Mouse (Mus musculus): ENCODE measurements around the gene Phospho1.
A peak's percentile ranks its signal among the peaks of the same experiment; 100 is the strongest.

The Phospho1 gene

GRCm38 (mm10) chr11:95824071-95824876, at the start of gene Phospho1:
Gene Phospho1 (plus strand): TSS chr11:95824499.
- DNase-seq = peak; percentile 78 to 79

- DNase-seq = no peak
These were observed 46.7 kb upstream of the Phospho1 start for GRCm38 (mm10) chr11:95777323-95778297.

DNA sequence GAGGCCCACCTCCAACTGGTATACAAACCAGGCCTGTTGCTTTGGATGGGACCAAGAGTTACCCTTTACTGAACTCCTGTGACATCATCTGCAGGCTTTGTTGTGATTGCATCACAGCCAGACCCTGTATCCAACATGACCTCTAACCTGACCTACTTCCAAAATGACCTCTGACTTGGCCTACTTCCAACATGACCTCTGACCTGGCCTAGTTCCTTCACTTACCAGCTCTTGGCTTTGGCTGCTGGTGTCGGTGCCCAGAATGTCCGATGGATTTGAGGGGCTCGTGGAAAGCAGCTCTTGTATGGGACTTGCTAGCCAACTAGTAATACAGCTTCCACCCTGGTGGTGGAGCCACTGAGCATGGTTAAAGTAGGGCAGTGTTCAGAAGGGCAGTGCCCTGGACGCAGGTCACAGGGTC, 45.5 kb upstream of the Phospho1 start:
- no peak for DNase-seq

DNA sequence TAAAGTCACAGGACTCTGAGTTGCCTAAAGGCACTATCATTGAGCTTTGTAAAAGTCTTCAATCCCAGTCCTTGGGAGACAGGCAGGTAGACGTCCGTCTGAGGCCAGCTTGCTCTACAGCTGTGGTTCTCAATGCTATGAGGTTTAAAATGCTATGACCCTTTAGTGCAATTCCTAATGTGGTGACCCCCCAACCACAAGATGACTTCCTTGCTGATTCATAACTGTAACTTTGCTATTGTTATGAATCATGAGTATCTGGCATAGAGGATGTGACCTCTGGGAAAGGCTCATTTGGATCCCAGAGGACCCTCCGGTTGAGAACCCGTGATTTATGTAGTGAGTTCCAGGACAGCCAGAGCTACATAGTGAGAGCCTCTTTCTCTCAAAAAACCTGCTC, 44.9 kb upstream of the Phospho1 start:
- no peak for DNase-seq

GRCm38 (mm10) chr11:95780480-95780879, 43.8 kb upstream of the Phospho1 start:
- DNase-seq = no peak

GRCm38 (mm10) chr11:95781557-95781956, 42.7 kb upstream of the Phospho1 start:
- DNase-seq = no peak

- DNase-seq = no peak
These were observed 40.8 kb upstream of the Phospho1 start for GRCm38 (mm10) chr11:95783457-95783856.

DNA sequence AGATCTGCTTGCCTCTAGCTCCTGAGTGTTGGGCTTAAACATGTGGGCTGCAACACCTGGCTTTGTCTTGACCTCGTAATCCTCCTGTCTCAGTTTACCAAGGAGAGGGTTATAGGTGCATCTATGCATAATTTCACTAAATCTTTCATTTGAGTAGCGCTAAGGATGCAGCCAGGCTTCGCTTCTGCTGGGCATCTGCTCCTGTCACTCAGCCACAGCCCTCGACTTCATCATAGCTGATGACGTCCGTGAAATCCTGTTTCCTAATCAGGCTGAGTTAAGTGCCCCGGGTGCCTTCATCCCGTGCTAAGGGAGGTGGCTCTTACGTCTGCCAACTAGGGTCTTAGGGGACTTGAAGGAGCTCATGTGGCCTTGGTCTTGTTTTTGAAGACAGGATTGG, 40.3 kb upstream of the Phospho1 start:
- DNase-seq = no peak

DNA sequence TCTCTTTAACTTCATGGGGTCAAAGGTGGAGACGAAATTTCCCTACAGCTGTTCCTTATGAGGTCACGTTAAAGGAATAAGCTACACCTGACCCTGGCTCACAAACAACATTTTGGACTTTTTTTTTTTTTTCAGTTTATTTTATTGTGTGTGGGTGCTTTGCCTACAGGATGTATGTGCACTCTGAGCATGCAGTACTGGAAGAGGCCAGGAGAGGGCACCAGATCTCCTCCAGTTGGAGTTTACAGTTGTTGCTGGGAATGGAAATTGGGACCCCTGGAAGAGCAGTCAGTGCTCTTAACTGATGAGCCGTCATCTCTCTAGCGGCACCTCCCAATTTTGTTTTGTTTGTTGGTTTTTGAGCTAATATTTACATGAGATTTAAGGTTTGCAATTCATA, 38.6 kb upstream of the Phospho1 start:
- DNase-seq = no peak

DNA sequence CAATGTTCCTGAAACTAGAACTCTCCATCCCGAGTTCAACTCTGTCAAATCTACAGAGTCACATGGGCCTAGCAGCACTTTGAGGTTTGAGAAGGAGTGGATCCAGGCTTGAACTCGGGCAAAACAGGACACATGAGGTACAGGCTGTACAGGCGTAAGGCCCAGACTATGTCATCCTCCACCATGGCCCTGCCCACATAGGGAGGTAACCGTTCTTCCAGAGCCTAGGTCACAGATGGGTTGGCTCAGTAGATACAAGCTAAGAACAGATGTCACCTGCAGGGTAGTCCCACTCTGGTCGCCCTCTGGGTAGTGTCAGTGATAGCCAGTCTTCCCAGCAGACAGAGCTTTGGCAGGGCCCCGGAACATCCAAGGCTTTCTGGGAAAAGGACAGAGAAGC, 37.8 kb upstream of the Phospho1 start:
- DNase-seq = no peak

GRCm38 (mm10) chr11:95789451-95789891, 34.8 kb upstream of the Phospho1 start:
- DNase-seq = no peak

DNA sequence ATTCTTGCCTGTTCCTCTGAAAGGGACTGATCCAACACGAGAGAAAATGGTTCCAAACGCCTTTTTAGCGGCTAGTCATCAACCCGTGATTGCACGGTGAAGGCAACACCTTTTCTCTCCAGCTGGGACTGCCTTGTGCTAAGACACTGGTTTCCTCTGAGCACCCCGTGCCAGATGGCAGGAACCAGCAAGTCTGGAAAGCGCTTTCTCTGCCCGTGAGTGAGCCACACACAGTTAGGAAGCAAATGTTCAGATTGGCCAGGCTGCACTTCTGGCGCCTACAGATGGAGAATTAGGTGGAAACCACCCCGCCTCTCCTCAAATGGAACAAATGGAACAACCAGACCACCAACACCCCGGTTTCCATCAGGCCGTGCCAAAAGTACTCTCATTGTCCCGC, 32.5 kb upstream of the Phospho1 start:
- DNase-seq = no peak

GRCm38 (mm10) chr11:95792950-95793509, 31.3 kb upstream of the Phospho1 start:
- no peak for DNase-seq

DNA sequence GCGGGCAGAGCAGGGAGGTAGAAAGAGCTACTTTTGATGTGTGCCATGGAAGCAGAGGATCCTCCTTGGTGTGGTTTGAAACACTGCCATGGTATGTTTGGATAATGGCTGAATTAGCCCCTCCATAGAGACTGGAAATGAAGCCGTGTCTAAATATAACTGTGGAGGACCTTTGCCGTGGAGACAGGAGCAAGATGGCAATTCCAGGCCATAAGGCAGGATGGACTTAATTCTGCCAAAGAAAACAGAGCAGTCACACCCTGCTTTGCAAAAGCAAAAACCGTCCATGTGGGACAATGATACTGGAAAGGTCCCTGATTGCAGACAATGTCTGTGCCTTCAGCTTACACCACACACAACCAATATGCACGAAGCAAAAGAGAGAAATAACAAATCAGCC, 30.1 kb upstream of the Phospho1 start:
- DNase-seq = no peak

- DNase-seq = no peak
These were observed 28.7 kb upstream of the Phospho1 start for GRCm38 (mm10) chr11:95795582-95795981.

DNA sequence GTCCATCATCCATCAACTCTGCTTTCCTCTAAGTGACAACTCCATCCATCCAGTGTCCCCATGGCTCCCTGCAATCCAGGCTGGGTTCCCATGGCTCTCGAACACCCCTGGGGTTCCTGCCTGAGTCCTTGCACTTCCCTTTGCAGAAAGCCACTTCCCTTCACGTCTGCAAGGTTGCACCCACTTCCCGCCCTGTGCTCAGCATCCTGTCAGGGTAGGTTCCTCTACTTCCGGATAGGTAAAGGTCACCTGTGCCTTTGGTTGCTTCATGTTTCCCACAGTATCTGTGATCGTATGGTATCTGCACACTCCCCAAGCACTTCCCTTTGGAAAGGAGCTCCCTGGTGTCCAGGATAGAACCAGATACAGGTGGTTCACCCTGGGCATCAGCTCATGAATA, 19.3 kb upstream of the Phospho1 start:
- DNase-seq = peak in 1 of 2 experiments; percentile 32

GRCm38 (mm10) chr11:95805527-95805926, 18.8 kb upstream of the Phospho1 start:
- DNase-seq = no peak

- no peak for DNase-seq
These were observed 16.4 kb upstream of the Phospho1 start for GRCm38 (mm10) chr11:95807884-95808283.

DNA sequence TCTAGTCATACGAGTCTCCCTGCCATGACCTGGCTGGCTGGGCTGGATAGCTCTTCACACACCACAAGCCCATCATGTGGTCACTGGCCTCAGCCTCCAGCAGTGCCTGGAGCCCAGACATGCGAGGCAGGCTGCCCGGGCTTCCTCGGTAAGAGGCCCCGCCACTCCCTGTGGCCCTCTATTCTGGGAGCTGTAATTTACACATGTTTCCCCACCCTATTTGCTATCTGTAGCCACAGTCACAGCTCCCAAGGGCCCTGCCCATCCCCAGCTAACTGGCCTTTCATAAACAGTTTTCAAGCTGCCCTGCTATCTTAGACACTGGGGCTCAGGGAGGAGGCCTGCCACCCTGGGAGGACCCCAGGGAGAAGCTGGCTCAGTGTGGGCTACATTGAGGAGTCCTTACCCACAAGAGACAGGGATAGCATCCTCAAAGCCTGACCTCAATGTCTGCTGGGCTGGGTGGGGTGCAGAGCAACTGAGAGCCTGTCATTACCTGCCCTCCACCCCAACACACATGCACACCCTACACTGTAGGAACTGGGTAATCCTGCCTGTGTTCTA, 15.8 kb upstream of the Phospho1 start:
- DNase-seq = no peak

- DNase-seq = no peak
These were observed 14.7 kb upstream of the Phospho1 start for GRCm38 (mm10) chr11:95809603-95810002.

- no peak for DNase-seq
These were observed 13.5 kb upstream of the Phospho1 start for GRCm38 (mm10) chr11:95810828-95811227.

DNA sequence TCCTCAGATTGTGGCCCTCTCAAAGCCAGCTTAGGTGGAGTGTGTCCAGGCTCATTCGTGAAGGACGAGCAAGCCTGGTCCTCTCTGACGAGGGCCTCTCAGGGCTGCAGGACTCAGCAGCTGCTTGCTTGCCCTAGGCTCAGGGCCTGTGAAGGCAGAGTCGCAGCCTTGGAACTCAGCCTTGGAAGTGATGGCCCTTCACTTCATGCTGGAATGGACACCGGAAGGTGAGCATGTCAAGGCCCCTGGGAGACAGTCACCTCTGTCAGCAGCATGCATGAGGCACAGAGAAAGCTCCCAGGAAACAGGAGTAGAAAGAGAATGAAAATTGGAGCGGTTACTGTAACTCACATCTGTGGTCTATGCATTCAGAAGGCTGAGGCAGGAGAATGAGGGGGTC, 12.6 kb upstream of the Phospho1 start:
- DNase-seq = no peak

GRCm38 (mm10) chr11:95812224-95812623, 12.1 kb upstream of the Phospho1 start:
- DNase-seq = no peak
